Mouse (Mus musculus): ENCODE results near the gene Mdm2.

Mdm2 gene

GRCm38 (mm10) chr10:117682858-117683733, 27.5 kb downstream of the Mdm2 start:
- DNase-seq (ENCODE audit: low spot score): no peak

- peak; percentile 52 for DNase-seq (ENCODE audit: low spot score)
These were observed 28.3 kb downstream of the Mdm2 start for GRCm38 (mm10) chr10:117681999-117682857.

- DNase-seq (ENCODE audit: low spot score): no peak
These were observed 29.0 kb downstream of the Mdm2 start for GRCm38 (mm10) chr10:117681543-117681942.

- DNase-seq (ENCODE audit: low spot score): no peak
These were observed 29.6 kb downstream of the Mdm2 start for GRCm38 (mm10) chr10:117680868-117681513.

- no peak for DNase-seq (ENCODE audit: low spot score)
These were observed 30.5 kb downstream of the Mdm2 start for GRCm38 (mm10) chr10:117679963-117680473.

- DNase-seq (ENCODE audit: low spot score): no peak
These were observed 31.4 kb downstream of the Mdm2 start for GRCm38 (mm10) chr10:117679029-117679686.

GRCm38 (mm10) chr10:117678357-117678756, 32.2 kb downstream of the Mdm2 start:
- no peak for DNase-seq (ENCODE audit: low spot score)

- DNase-seq (ENCODE audit: low spot score): peak; percentile 31
These were observed 32.9 kb downstream of the Mdm2 start for GRCm38 (mm10) chr10:117677494-117678236.

- peak; percentile 93 for DNase-seq (ENCODE audit: low spot score)
These were observed 33.8 kb downstream of the Mdm2 start for GRCm38 (mm10) chr10:117676644-117677313.

GRCm38 (mm10) chr10:117676036-117676643, 34.4 kb downstream of the Mdm2 start:
- peak; percentile 97 for DNase-seq (ENCODE audit: low spot score)

GRCm38 (mm10) chr10:117675096-117676035, 35.2 kb downstream of the Mdm2 start:
- peak; percentile 100 for DNase-seq (ENCODE audit: low spot score)

GRCm38 (mm10) chr10:117674359-117675019, 36.1 kb downstream of the Mdm2 start:
- DNase-seq (ENCODE audit: low spot score): no peak

- DNase-seq (ENCODE audit: low spot score): no peak
These were observed 36.6 kb downstream of the Mdm2 start for GRCm38 (mm10) chr10:117673913-117674312.

GRCm38 (mm10) chr10:117672693-117673092, 37.9 kb downstream of the Mdm2 start:
- peak; percentile 83 for DNase-seq (ENCODE audit: low spot score)

GRCm38 (mm10) chr10:117671930-117672666, 38.5 kb downstream of the Mdm2 start:
- DNase-seq (ENCODE audit: low spot score): no peak

GRCm38 (mm10) chr10:117671266-117671665, 39.3 kb downstream of the Mdm2 start:
- DNase-seq (ENCODE audit: low spot score): no peak

- DNase-seq (ENCODE audit: low spot score): no peak
These were observed 39.8 kb downstream of the Mdm2 start for GRCm38 (mm10) chr10:117670791-117671190.

All from MN1 (cell line).